Mouse (Mus musculus) embryonic facial prominence, embryonic 14.5 days (tissue): ENCODE results near the gene Cyp17a1. TPM values are rescaled to one million over a fixed set of nuclear protein-coding genes. Genes with fewer than 3 reads are reported as not detected.

Source experiments
- ATAC-seq: fragments of 200-750 bp; cut with Nextera tagmentation; 2 replicates; pipeline ENCODE4 v1.8.0; 2017; ENCODE audit warnings: low read depth, moderate number of reproducible peaks, moderate TSS enrichment
- DNase-seq: peaks from one replicate; pipeline ENCODE4 v3.0.0-alpha.2; 2015; ENCODE audit warnings: low spot score
- H3K27ac ChIP-seq: fragments of 300-500 bp; sonication (generic); replicated peaks from 2 replicates; pipeline ENCODE4 v1.5.1; 2014; ENCODE audit warnings: low read depth, mild to moderate bottlenecking, low read length, moderate library complexity
- H3K27me3 ChIP-seq: fragments of 300-500 bp; sonication (generic); replicated peaks from 2 replicates; pipeline ENCODE4 v1.6.1; 2014; ENCODE audit warnings: low read length; ENCODE audit not compliant: control insufficient read depth, insufficient read depth
- H3K36me3 ChIP-seq: fragments of 300-500 bp; sonication (generic); 2 replicates; pipeline ENCODE4 v1.6.1; 2014; ENCODE audit warnings: low read length, mixed read lengths; ENCODE audit not compliant: control insufficient read depth, insufficient read depth
- H3K4me1 ChIP-seq: fragments of 300-500 bp; sonication (generic); 2 replicates; pipeline ENCODE4 v1.6.1; 2014; ENCODE audit warnings: antibody characterized with exemption, low read length; ENCODE audit not compliant: control insufficient read depth, insufficient read depth
- H3K4me2 ChIP-seq: fragments of 300-500 bp; sonication (generic); 2 replicates; pipeline ENCODE4 v1.6.1; 2014; ENCODE audit warnings: low read depth, mild to moderate bottlenecking, low read length, moderate library complexity, mixed read lengths
- H3K4me3 ChIP-seq: fragments of 300-500 bp; sonication (generic); 2 replicates; pipeline ENCODE4 v1.5.1; 2014; ENCODE audit warnings: low read depth, mild to moderate bottlenecking, low read length
- H3K9ac ChIP-seq: fragments of 300-500 bp; sonication (generic); 2 replicates; pipeline ENCODE4 v1.6.1; 2014; ENCODE audit warnings: low read depth, mild to moderate bottlenecking, low read length, moderate library complexity, mixed read lengths
- H3K9me3 ChIP-seq: fragments of 300-500 bp; sonication (generic); 2 replicates; pipeline ENCODE4 v1.6.1; 2016; ENCODE audit warnings: low read length; ENCODE audit not compliant: control insufficient read depth
- WGBS: fragments of 180-500 bp; shearing (Covaris S2); extraction: QIAGEN DNeasy Blood & Tissue Kit; methylation state at CpG from one replicate; pipeline ENCODE4 v1.1.7; 2014; 5-methylcytosine and 5-hydroxymethylcytosine counted together
- polyA plus RNA-seq: library from polyadenylated mRNA; unstranded; fragments of >200 nt; fragmentation: Nextera tagmentation; extraction: Ambion mirVana; gene quantifications from 2 replicates; pipeline ENCODE4 v1.2.1, GENCODE M21; 2014

Gene Cyp17a1
- polyA plus RNA-seq, 1 experiment from 2014 or later: 0.33 TPM

GRCm38 (mm10) chr19:46690387-46690786 is 17.4 kb upstream of the Cyp17a1 start:
- Histone ChIP-seq H3K9me3 (no peaks in the 10 kb centered on the region), H3K4me1 (peaks cover 9% of the 10 kb centered on the region; the same call in 1 of the 2 replicates), H3K4me3 (peak overlapping the region; percentile 67), H3K36me3 (peaks cover 12% of the 10 kb centered on the region), H3K27ac (peak overlapping the region; percentile 69; the same call in 1 of the 2 replicates), H3K9ac (peak overlapping the region; percentile 86), H3K27me3 (no peaks in the 10 kb centered on the region), H3K4me2 (peak overlapping the region; percentile 65)
- DNase-seq (no peak), ATAC-seq (0 out of 2 replicates have a peak, but pooled peaks have one; percentile 5)
- 75% methylated on average over 11 of the region's 11 CpGs for WGBS

DNA sequence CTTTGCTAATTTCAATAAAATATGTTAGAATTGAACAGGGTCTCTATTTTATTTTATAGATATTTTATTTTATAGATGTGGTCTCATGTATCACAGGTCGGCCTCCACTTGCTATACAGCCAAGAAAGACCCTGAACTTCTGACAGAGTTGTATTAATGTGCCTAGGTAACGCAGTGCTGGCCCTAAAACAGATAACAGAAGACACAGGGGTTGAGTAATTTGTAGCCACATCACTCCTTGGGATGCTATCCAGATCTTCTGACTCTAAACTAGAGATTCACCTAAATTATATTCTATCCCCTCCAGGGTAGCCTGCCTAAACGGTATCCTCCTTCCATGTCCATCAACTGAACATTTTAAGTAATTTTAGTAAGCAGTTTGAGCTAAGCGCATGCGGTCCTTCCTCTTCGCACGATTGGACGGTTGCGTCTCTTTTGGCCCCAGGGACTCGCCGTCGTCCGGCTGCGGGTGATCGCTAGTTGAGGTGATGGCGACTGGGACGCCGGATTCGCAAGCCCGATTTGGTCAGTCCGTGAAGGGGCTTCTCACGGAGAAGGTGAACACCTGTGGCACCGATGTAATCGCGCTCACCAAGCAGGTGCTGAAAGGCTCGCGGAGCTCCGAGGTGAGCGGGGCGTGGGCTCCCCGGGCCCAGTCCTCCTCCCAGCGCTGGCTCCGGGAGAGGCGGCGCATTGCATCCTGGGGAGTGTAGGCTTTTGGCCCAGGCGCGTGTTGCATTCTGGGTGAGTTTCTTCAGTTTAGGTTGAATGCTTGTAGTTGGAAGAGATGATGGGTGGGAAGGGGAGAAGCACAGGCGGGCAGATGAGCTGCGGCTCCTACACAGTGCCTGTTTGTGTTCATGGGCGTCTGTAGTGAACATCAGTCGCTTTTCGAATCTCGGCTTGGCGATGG is 16.7 kb upstream of the Cyp17a1 start, which contains the start of gene Borcs7:
TSS of gene Borcs7 (plus strand) at position 447 of the 913 bp plus-strand sequence.
- DNase-seq (peak; percentile 95), ATAC-seq (peak; percentile 98)
- 3% methylated on average over 39 of the region's 44 CpGs for WGBS
- Histone ChIP-seq H3K27me3 (no peaks in the 10 kb centered on the region), H3K9ac (peak within 1 kb of the TSS; percentile 86), H3K4me3 (peak within 1 kb of the TSS; percentile 67), H3K27ac (peak within 1 kb of the TSS; percentile 69; the same call in 1 of the 2 replicates), H3K4me1 (peaks cover 9% of the 10 kb centered on the region; the same call in 1 of the 2 replicates), H3K36me3 (0 out of 2 replicates have a peak, but pooled peaks cover 6% of the 10 kb centered on the region), H3K9me3 (no peaks in the 10 kb centered on the region), H3K4me2 (peak within 1 kb of the TSS; percentile 65)

- H3K9me3 ChIP-seq: no peaks in the 10 kb centered on the region
- H3K4me3 ChIP-seq: no peak overlapping the region
- no peaks in the 10 kb centered on the region for H3K4me1 ChIP-seq
- no peak overlapping the region for H3K27ac ChIP-seq
- no peak overlapping the region for H3K9ac ChIP-seq
- ATAC-seq: no peak
- no peaks in the 10 kb centered on the region for H3K27me3 ChIP-seq
- DNase-seq: no peak
- H3K4me2 ChIP-seq: no peak overlapping the region
- no peaks in the 10 kb centered on the region for H3K36me3 ChIP-seq
- WGBS: 66% methylated on average over 12 of the region's 12 CpGs
Observed at GRCm38 (mm10) chr19:46679720-46680383, 6.9 kb upstream of the Cyp17a1 start.

DNA sequence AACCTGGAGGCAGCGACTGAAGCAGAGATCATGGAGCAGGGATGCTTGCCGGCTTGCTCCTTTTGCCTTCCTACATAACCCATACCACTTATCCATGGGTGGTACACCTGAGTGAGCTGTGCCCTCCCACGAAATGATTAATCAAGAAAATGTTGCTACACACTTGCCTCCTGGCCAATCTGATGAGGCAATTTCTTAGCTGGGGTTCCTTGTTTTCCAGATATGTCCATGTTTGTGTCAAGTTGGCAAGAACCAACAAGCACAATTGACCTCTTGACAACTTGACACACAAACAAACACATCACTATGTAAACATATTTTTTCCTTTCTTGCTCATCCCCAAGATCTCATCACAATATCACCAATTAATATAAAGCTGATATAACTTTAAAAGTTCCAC is 2.7 kb upstream of the Cyp17a1 start:
- no peak for ATAC-seq
- H3K4me2 ChIP-seq: no peak overlapping the region

GRCm38 (mm10) chr19:46670691-46671090 is 2.3 kb downstream of the Cyp17a1 start:
- peak; percentile 76; the same call in 1 of the 2 replicates for ATAC-seq
- 14% methylated on average over 13 of the region's 13 CpGs for WGBS

More for the DNA sequence above, 2.7 kb upstream of the Cyp17a1 start:
- Histone ChIP-seq H3K4me3 (no peak overlapping the region), H3K27ac (no peak overlapping the region), H3K9me3 (no peaks in the 10 kb centered on the region), H3K36me3 (no peaks in the 10 kb centered on the region), H3K9ac (no peak overlapping the region), H3K27me3 (no peaks in the 10 kb centered on the region), H3K4me1 (no peaks in the 10 kb centered on the region)
- 86% methylated on average over 3 of the region's 3 CpGs for WGBS
- no peak for DNase-seq

GRCm38 (mm10) chr19:46669802-46670201 is 3.2 kb downstream of the Cyp17a1 start:
- no peak for DNase-seq
- Histone ChIP-seq H3K9ac (no peak overlapping the region), H3K27ac (no peak overlapping the region), H3K4me2 (no peak overlapping the region), H3K27me3 (no peaks in the 10 kb centered on the region), H3K4me1 (no peaks in the 10 kb centered on the region), H3K4me3 (no peak overlapping the region), H3K9me3 (no peaks in the 10 kb centered on the region), H3K36me3 (no peaks in the 10 kb centered on the region)
- no peak for ATAC-seq
- 83% methylated on average over 5 of the region's 5 CpGs for WGBS

More at GRCm38 (mm10) chr19:46670691-46671090, 2.3 kb downstream of the Cyp17a1 start:
- Histone ChIP-seq H3K9ac (no peak overlapping the region), H3K27ac (no peak overlapping the region), H3K4me3 (no peak overlapping the region), H3K27me3 (no peaks in the 10 kb centered on the region), H3K36me3 (no peaks in the 10 kb centered on the region), H3K4me2 (no peak overlapping the region), H3K4me1 (no peaks in the 10 kb centered on the region), H3K9me3 (no peaks in the 10 kb centered on the region)
- DNase-seq: peak; percentile 44

GRCm38 (mm10) chr19:46668263-46668662 is 4.7 kb downstream of the Cyp17a1 start:
- no peak overlapping the region for H3K9ac ChIP-seq
- H3K4me2 ChIP-seq: no peak overlapping the region
- H3K4me1 ChIP-seq: no peaks in the 10 kb centered on the region
- H3K9me3 ChIP-seq: no peaks in the 10 kb centered on the region
- H3K36me3 ChIP-seq: no peaks in the 10 kb centered on the region
- no peak overlapping the region for H3K4me3 ChIP-seq
- no peak overlapping the region for H3K27ac ChIP-seq
- H3K27me3 ChIP-seq: no peaks in the 10 kb centered on the region
- 81% methylated on average over 10 of the region's 10 CpGs for WGBS
- no peak for DNase-seq
- no peak for ATAC-seq

DNA sequence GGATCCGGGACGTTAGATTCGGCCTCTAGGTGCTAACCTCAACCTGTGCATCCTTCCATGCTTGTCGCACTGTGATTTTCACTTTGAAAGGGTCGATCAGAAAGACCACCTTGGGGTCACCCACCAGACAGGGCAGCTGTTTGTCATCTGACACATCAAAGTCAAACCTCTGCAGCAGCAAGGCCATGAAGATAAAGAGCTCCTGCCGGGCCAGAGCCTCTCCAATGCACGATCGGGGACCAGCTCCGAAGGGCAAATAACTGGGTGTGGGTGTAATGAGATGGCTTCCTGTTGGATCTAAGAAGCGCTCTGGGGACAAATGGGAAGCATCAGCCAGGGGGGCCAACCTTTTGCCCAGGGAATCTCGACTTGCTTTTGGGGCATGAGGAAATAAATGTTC is 5.7 kb downstream of the Cyp17a1 start:
- no peak overlapping the region for H3K27ac ChIP-seq
- DNase-seq: no peak
- no peak for ATAC-seq
- no peaks in the 10 kb centered on the region for H3K27me3 ChIP-seq
- H3K4me3 ChIP-seq: no peak overlapping the region
- WGBS: 59% methylated on average over 11 of the region's 11 CpGs
- H3K36me3 ChIP-seq: no peaks in the 10 kb centered on the region
- H3K4me2 ChIP-seq: no peak overlapping the region
- no peak overlapping the region for H3K9ac ChIP-seq
- no peaks in the 10 kb centered on the region for H3K4me1 ChIP-seq
- H3K9me3 ChIP-seq: no peaks in the 10 kb centered on the region
